Mouse (Mus musculus) gastrocnemius, adult 8-10 months (tissue): Measurements from ENCODE around the gene Slc50a1. TPM values are rescaled to one million over a fixed set of nuclear protein-coding genes. Genes with fewer than 3 reads are reported as not detected.

Source experiments
- DNase-seq, 2 experiments: peaks; one replicate each; pipeline ENCODE4 v3.0.0; 2022; ENCODE audit warnings: low spot score in 2 of 2
- total RNA-seq, 4 experiments: library from RNA; stranded (reverse); gene quantifications; 2 replicates each; pipeline ENCODE4 v1.2.4; 2022

The Slc50a1 gene
- total RNA-seq, 4 experiments from 2014 or later = 6.3 to 9.0 (median 7.7) TPM

DNA sequence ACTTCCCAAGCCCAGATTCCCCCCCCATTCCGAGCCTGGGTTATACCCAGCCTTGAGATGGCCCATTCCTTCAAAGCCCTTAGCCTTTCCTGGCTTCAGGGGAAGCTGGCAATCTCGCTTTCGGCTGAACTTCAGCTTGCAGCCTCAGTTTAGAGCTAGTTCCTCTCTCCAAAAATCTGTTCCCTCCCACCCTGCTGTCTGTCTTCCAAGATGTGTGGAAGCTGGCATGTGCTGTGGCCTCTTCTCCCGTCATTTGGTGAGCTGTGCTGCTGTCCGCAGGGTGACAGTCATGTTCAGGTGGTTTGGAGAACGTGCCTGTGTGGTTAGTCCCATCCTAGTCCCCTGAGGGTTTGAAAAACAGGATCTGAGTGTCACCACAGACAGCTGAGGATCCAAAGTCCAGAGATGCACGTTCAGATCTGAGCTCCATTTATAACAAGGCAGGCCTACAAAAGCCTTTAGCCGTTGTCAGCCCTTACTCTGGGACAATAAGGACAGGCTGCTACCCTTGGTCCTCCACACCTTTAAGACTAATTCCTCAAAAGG is 25.4 kb upstream of the Slc50a1 start:
- no peak for DNase-seq

GRCm38 (mm10) chr3:89294195-89294594 is 23.8 kb upstream of the Slc50a1 start:
- no peak for DNase-seq

DNA sequence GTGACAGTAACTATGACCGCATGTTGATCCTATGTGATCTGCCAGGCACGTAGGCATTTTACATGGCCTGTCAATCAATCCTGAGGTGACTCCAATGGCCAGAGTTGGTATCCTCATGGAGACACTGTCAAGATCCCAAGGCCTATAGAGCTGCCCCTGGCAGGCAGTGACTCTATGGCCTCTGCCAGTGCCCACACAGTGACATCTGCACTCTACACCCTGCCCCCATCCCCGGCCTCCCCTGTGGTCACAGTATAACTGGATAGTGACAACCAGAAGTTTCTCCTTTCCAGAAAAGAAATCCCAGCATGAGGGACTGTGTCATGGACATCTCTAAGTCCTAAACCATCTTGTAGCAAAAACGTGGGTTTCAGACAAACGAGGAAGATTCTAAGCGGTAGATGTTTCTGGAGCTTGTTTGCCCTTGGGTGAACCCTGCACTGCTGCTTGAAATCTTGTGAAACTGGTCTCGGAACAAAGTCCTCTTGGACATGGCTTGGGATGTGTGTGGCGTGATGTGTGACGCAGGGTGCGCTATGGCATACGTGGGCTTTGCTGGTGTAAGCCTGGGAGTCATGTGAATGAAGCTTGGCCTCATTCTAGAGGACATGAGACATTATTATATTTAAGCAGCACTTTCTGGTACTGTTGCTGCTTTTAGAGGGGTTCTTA is 23.0 kb upstream of the Slc50a1 start:
- DNase-seq = no peak

- no peak for DNase-seq
These were observed 21.9 kb upstream of the Slc50a1 start for GRCm38 (mm10) chr3:89292303-89292702.

DNA sequence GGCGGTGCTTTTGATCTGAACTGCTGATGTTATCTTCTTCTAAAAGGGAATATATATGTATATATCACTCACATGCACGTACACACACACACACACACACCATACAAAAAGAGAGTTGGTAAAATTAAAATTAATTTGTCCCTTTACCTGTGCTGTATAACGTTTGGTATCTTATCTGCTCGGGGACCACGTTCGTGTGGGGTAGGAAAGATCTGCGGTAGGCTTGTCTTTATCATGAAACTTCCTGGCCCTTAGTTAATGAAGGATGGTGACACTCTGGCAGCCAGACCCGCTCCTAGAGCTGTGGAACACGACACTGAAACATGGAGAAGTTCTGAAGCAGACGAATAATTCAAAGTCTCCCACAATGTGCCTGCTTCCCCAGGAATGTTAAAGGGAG is 21.5 kb upstream of the Slc50a1 start:
- no peak for DNase-seq

DNA sequence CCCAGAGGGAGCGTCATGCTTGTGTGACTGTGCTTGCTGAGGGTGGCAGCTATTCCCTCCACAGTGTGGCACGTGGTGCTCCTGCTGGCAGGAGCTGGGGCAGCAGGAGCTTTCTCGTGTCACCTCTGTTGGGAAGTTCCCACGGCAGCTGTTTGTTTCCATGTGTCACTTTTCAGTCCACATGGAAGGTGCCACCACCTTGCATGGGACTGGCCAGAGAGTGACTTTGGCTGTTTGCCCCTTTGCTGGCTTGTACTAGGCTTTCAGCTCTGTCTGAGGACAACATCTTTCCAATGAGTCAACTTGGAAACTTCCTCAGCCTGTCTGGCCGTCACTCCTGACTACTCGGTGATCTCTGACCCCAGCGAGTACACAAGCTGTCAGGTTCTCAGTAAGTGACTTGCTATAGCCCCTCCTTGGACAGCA is 18.1 kb upstream of the Slc50a1 start:
- DNase-seq = peak in 1 of 2 experiments; percentile 12

GRCm38 (mm10) chr3:89287286-89287685 is 16.9 kb upstream of the Slc50a1 start:
- no peak for DNase-seq

DNA sequence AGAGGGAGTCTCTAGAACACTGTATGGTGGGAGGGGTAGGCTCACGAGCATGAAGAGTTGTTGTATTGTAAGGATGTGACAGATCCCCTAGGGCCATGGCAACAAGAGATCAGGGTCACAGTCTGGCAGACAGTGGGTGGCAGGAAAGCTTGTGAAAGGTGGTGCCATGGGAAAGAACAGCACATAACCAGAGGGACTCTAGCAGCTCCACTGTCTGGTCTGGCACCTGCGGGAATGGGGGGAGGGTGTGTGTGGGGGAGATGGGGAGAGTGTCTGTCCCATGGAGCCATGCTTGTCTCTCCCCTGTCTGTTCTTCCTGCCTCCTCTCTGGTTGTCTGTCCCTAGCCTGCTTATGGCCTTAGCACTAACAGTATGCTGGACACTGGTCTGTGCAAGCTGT is 15.2 kb upstream of the Slc50a1 start:
- no peak for DNase-seq

DNA sequence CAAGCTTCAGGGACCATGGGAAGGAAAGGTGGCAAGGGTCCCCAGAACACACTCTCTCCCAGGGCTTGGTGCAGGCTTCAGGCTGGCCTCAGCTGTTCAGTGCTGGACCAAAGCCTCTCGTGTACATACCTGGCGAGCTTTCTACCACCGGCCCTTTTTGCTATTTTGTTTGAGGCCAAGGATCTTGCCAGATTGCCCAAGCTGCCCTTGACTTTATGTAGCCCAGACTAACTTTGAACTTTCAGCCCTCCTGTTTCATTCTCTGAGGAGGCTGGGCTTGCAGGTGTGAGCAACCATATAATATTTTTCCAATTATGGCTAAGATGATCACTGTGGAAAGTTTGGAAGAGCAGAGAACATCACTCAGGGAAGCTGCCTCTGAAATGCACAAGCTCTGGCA is 13.9 kb upstream of the Slc50a1 start:
- DNase-seq = no peak

DNA sequence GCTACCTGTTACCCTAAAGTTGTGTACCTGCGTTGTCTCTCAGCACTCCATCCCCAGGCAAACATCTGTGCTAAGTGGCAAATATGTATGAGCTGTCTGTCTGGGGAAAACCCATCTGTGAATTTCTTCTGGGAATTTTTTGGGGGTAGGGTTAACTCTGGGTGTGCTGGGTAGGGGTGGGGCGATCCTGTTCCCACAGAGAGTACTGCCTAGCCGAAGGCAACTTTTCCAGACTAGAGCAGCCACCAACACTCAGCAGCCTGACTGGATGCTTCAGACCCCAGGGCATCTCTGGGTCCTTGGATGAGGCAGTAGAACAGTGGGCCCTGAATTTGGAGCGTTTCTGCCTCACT is 11.9 kb upstream of the Slc50a1 start:
- DNase-seq = no peak

GRCm38 (mm10) chr3:89281579-89282290 is 11.4 kb upstream of the Slc50a1 start:
- DNase-seq = peak; percentile 50 to 70

- DNase-seq = peak in 1 of 2 experiments; percentile 41
These were observed 10.5 kb upstream of the Slc50a1 start, which contains the start of gene Efna1 for GRCm38 (mm10) chr3:89280606-89281511. TSS of gene Efna1 (minus strand) at chr3:89281142.

DNA sequence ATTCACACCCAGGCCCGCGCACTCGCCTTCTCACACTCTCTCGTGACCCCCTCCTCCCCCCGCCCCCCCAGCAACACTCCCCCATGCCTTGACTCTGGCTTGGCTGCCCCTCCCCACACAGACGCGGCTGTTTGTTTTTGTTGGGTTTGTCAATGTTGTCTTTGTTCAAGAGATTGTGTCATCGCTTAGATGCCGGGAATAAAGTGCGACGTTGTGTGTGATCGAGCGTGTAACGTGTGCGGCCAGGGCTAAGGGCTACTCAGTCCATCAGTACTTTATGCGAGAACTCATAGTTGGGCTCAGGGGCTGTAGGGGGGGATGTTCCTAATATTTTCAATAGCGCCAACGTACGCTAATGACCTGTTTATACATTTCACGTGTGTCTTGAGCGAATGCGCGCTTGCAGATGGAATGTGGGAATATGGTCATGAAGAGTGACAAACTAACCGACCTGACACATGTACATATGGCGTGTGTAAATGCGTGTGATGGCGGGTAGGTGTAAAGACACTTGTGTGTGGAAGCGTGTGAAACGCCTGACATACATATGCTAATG is 9.8 kb upstream of the Slc50a1 start:
- DNase-seq = no peak

DNA sequence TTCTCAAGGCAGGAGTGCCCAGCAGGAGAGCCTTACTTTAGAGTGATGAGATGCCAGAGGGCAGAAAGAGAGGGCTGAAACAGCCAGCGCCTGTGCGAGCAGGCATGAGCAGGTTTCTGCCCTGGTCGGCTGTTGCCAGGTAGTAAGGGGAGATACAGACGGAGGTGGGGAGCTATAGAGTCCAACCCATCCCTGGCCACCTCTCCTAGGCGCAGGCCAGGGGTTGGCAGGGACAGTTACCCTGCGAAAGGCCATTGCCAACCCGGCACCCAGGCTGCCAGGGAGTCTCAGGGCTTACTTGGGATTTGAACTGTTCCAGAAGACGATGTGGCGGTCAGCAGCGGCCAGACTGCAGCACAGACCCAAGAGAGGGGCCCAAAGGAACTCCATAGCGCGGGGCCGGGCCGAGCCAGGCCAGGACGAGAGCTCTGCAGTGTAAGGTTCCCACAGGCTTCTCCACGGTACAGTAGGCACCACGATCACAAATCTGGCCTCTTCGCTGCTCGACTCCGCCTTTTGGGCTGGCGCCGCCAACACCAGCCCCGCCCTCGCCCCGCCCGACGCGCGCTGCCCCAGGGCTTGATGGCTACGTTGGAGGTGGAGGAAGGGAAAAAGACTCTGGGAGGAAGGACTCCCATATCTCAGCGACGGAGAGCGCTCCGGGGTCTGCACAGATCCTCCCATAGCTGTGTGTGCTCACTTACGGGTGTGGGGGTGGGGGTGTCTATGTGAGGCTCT is 9.0 kb upstream of the Slc50a1 start:
- DNase-seq = peak; percentile 75 to 80

DNA sequence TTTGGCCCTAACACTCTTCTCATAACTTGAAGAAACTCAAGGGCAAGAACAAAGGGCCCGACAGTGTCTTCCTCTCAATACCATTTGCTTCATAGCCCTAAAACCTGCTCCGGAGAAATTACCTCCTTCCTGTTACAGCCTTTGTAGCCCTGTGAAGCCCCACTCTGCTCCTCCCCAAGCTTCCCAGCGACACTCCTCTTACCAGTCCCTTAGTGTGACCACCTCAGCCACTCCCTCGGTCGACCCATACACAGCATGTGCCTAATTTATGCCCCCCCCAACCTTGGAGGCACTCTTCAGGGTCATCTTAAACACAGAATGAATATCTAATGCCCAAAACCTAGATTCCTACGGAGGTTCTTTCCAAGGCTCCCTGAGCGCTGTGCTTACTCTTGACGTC is 8.3 kb upstream of the Slc50a1 start:
- no peak for DNase-seq

DNA sequence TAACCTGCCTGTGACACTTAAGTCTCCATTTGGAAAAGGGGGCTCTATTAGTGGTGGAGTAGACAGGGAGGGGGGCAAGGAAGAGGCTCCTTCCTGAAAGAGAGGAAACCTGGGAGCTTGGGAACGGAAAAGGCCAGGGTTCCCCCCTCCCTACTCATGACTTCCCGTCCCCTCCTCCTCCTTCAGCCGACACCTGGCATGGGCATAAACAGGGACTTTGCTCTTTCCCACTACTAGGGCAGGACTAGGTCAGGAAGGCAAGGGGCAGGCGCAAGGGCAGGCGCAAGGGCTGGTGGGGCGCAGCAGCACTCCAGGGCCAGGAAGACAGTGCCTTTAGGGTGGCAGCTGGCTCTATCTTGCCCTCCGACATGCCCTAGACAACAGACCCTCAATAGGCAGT is 7.7 kb upstream of the Slc50a1 start:
- DNase-seq = peak in 1 of 2 experiments; percentile 26

DNA sequence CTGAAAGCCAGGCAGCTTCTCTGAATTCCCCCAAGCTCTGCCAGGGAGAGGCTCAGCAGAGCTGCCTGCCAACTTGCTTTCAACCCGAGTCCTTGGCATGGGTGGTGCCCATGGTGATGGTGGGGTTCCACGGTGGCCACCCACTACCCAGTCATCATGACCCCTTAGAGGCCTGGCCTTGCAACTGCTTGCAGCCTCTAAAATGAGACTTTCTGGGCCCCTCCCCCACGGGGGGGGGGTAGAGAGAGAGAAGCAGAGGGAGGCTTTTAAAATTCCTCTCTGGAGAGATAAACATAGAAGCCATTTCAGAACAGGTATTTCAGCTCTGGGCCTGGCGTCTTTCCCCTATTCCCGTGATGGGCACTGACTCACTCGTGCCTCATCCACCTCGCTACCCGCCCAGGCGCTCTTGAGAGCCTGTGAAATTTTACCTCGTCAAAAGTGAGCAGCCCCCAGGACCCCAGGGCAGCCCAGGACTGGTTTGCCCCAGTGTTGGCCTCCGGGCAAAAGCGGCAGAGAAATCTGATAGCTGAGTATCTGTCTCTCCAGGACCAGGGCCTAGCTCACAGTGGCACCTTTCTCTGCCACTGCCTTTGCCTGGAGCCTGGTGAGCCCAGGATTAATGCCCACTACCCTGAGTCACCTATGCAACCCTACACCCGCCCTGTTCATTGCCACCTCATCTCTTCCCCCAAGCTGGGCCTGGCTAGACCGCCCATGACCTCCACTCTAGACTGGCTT is 7.1 kb upstream of the Slc50a1 start:
- DNase-seq = peak; percentile 50 to 73

GRCm38 (mm10) chr3:89276061-89276460 is 5.7 kb upstream of the Slc50a1 start:
- no peak for DNase-seq

GRCm38 (mm10) chr3:89271760-89272159 is 1.4 kb upstream of the Slc50a1 start:
- no peak for DNase-seq

DNA sequence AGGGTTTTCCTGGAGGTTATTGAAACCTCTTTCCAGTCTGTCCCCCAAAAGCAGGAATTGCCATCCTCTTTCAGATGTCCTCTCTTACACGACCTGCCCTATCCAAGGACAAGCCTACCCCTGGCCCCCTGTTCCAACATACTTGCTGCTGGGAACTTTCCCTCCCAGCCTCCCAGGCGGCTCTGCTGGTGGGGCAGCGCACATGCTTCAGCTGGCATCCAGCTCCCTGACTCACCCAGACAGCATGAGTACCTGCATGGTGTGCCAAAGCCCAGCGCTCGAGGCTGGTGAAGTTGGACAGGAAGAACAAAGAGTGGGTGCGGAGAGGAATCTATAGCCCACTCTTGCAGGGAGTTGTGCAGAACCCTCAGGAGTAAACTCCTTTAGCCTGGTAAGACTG is 521 bp upstream of the Slc50a1 start:
- no peak for DNase-seq
